Mouse (Mus musculus) CH12.LX (cell line): ENCODE data around the gene Antxrl.

ENCODE experiments used
- CHD2 ChIP-seq: IDR thresholded peaks from 2 replicates; pipeline ENCODE4 v1.6.1; 2011; ENCODE audit warnings: low read length, improper control_type of control experiment
- CTCF ChIP-seq, 2 experiments: IDR thresholded peaks in 1 of 2; conservative IDR thresholded peaks in 1 of 2; 2 replicates each; pipeline ENCODE4 v1.5.1; 2011 to 2012; ENCODE audit warnings: low read depth in 2 of 2, low read length in 2 of 2, improper control_type of control experiment in 1 of 2, inconsistent platforms in 1 of 2, mild to moderate bottlenecking in 1 of 2, moderate library complexity in 1 of 2
- E2F4 ChIP-seq: IDR thresholded peaks from 2 replicates; pipeline ENCODE4 v1.6.1; 2011; ENCODE audit warnings: low read depth, low read length, improper control_type of control experiment; ENCODE audit not compliant: insufficient replicate concordance
- EP300 ChIP-seq: IDR thresholded peaks from 2 replicates; pipeline ENCODE4 v1.6.1; 2011; ENCODE audit warnings: low read length, improper control_type of control experiment
- GABPA ChIP-seq: IDR thresholded peaks from 2 replicates; pipeline ENCODE4 v1.6.1; 2012; ENCODE audit warnings: low read depth, low read length, improper control_type of control experiment, inconsistent platforms; ENCODE audit not compliant: insufficient replicate concordance
- MAX ChIP-seq: IDR thresholded peaks from 2 replicates; pipeline ENCODE4 v1.6.1; 2011; ENCODE audit warnings: low read length, improper control_type of control experiment
- NELFE ChIP-seq: IDR thresholded peaks from 2 replicates; pipeline ENCODE4 v1.6.1; 2011; ENCODE audit warnings: low read depth, low read length, improper control_type of control experiment
- POLR2A ChIP-seq: IDR thresholded peaks from 2 replicates; pipeline ENCODE4 v1.6.1; 2011; ENCODE audit warnings: low read depth, mild to moderate bottlenecking, improper control_type of control experiment, low read length
- RAD21 ChIP-seq: IDR thresholded peaks from 2 replicates; pipeline ENCODE4 v1.6.1; 2011; ENCODE audit warnings: low read depth, mild to moderate bottlenecking, low read length, improper control_type of control experiment, moderate library complexity

- TF ChIP-seq EP300: no peak
- TF ChIP-seq CTCF (conservative IDR thresholded peaks at IDR 0.05 in 1 of 2, IDR thresholded peaks at IDR 0.05 in 1 of 2; ENCODE audit: low read depth in 2 of 2, low read length in 2 of 2): no peak
- TF ChIP-seq CHD2: no peak
- TF ChIP-seq GABPA: no peak
- no peak for TF ChIP-seq NELFE
- no peak for TF ChIP-seq MAX
- TF ChIP-seq E2F4: no peak
- TF ChIP-seq POLR2A: no peak
- no peak for TF ChIP-seq RAD21
Measured at GRCm38 (mm10) chr14:34119046-34119723, 66.7 kb downstream of the Antxrl start.
